Mouse (Mus musculus): ENCODE data around the gene 1700056E22Rik.

- TF ChIP-seq GATA1 (IDR thresholded peaks at IDR 0.05; ENCODE audit: low read length) (no peak), TAL1 (IDR thresholded peaks at IDR 0.05; ENCODE audit: low read length) (no peak)
Measured at GRCm38 (mm10) chr1:184054176-184054575, 20.1 kb upstream of the 1700056E22Rik start.

All from erythroblast, embryonic 14.5 days (primary cell).